Mouse (Mus musculus): ENCODE results near the gene Iffo2. TPM values are rescaled to one million over a fixed set of nuclear protein-coding genes. Genes with fewer than 3 reads are reported as not detected.

The Iffo2 gene
- total RNA-seq, 2 experiments from 2014 or later = 17.5 to 17.8 TPM

DNA sequence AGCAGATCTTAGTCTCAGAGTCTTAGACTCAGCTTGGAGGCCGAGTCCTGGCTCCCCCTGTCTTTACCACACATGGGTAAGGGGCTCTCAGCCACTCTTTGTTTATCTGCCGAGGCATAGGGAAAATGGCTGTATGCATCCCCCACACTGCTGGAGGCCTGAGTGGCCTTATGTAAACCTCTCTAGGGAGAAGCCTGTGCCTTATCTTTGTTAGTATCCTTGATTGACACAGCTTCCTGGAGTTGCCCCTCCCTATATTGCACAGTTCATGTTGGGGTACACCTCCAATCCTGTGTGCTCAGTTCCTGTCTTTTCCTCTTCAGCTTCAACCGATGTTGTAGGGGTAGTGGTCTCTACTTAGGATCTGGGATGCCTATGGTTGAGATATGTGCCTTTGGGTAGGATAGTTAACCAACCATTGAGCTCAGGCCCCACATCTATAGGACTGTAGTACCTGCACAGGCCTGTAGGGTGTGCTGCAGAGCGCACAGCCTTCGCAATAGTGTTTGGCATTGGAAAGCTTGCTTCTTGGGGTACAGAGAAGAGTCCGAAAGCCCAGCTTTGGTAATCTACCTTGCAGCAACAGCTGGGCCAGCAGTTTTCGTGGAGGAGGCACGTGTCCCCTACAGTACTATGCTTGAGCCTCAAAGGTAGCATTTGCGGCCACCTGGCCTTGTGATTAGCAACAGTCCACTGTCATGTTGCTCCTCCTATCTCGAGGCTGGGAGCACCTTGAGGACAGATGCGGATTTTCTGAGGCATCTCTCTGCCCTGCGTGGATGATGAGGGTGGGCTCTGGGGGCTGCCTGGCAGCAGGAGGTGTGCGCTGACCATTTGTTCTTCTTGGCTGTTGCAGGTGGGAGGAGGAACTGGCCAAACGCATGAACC lies 72.3 kb downstream of the Iffo2 start, which contains the start of gene Gm21969:
Gene Gm21969, plus strand, starts transcription at position 830 of the 888 bp plus-strand sequence.
- DNase-seq (ENCODE audit: low spot score in 2 of 2) = peak in 1 of 2 experiments; percentile 42

DNA sequence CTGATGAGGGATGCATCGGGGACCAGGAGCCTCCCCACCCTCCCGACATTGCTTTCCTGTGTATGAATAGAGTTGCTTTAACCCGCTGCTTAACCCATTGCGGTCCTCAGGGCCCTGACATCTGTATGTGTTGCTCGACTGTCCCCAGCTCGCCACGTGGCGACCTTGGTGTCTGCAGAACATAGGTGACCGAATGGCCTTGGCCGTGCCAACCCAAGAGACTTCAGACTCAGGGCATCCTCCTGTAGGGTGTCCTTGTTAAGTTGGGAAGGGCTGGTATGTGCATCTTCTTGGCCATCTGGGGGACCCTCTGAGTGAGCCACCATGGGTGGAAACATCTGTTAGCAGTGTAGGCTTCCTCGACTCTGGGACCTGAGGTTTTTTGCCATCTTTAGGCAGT lies 74.9 kb downstream of the Iffo2 start:
- no peak for DNase-seq (ENCODE audit: low spot score in 2 of 2)

DNA sequence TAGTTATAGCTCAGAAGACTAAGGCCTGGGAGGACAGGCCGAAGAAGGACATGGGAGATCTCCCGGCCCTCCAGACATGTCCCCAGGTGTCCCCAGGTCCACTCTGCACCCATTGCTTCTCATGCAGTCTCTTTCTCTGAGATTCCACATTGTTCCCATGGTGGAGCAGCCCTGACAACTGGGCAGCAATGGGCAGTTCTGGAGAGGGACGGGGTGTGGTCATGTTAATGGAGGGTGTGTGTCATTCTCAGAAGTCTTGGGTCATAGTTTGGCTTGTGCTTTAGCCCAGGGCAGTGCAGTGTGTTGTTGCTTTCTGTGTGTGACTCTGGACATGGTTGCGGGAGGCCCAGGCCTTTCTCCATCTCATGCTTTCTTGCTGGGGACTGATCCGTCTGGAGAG lies 76.4 kb downstream of the Iffo2 start:
- DNase-seq (ENCODE audit: low spot score in 2 of 2) = no peak

DNA sequence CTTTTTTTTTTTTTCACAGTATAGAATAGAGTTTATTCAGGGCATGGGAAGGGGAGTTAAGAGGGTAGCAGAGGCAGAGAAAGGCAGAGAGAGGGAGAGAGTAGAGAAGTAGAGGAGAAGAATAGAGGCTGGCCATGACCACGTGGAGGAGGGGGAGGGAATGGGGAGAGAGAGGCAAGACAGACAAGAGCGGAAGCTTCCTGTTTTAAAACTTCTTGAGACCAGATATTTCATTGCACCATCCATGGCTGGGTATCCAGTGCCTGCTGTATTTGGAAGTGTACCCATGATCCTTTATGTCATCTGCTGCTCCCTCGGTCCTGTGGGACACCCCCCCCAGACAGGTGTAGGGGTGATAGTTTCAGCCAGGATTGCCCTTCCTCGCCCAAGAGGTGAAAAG lies 78.6 kb downstream of the Iffo2 start:
- no peak for DNase-seq (ENCODE audit: low spot score in 2 of 2)

DNA sequence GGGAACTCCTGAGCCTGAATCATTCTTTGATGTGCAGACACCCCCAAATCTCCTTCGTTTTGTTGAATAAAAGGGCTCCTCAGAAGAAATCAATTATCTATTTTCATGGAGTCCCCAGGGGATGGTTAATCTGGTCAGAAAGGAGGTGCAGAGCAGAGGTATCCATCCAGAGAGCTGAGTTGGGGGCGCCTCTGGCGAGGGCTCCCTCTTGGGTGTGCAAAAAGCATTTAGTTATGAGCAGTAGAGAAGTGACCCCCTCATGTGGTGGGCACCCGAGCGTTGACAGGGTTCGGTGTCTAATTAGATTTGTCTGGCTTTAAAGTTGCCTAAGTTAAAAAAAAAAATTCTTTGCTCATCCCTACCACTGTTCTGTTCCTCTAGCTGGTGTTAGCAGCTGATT lies 80.6 kb downstream of the Iffo2 start:
- no peak for DNase-seq (ENCODE audit: low spot score in 2 of 2)

- peak; percentile 81 to 89 for DNase-seq (ENCODE audit: low spot score in 2 of 2)
Measured at GRCm38 (mm10) chr4:139611542-139611953, 81.2 kb downstream of the Iffo2 start.

GRCm38 (mm10) chr4:139614524-139615260 lies 84.3 kb downstream of the Iffo2 start:
- no peak for DNase-seq (ENCODE audit: low spot score in 2 of 2)

GRCm38 (mm10) chr4:139616276-139617000 lies 86.1 kb downstream of the Iffo2 start:
- DNase-seq (ENCODE audit: low spot score in 2 of 2) = no peak

DNA sequence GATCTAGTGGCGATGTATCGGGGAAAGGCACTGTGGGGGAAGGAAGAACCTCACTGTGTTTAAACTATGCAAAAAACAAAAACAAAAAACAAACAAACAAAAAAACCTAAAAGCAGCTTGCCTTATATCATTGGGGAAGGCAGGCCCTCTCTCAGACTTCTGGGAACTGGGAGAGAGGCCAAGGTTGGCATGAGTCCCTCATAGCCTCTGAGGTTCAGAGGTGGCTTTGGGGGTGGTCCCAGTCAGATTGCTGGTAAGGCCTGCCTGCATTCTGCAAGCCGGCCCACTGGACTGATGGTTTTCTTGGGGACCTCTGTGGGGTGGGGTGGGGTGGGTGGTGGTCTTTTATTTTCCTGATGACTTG lies 86.6 kb downstream of the Iffo2 start:
- DNase-seq (ENCODE audit: low spot score in 2 of 2) = no peak

DNA sequence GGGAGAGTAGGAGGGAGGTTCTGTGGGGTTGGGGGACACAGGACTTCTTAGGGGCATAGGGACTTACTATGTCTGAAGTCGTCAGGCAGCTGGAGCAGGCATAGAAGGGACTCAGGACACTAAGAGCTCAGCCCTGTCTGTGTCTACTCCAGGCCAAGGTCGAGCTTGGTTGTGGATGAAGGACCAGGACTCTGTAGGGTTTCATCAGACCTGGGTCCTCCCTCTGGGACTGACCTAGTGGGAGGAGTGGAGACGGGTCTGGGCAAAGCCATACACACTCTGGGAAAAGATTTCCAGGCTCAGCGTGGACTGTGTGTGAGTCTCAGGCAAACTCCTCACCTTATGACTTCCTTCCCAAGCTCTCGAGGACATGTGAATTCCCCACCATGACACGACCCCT lies 89.4 kb downstream of the Iffo2 start:
- no peak for DNase-seq (ENCODE audit: low spot score in 2 of 2)

GRCm38 (mm10) chr4:139622373-139623282 lies 92.3 kb downstream of the Iffo2 start, which contains the start of gene Aldh4a1:
Gene Aldh4a1, plus strand, starts transcription at chr4:139622866.
- peak; percentile 88 to 96 for DNase-seq (ENCODE audit: low spot score in 2 of 2)

DNA sequence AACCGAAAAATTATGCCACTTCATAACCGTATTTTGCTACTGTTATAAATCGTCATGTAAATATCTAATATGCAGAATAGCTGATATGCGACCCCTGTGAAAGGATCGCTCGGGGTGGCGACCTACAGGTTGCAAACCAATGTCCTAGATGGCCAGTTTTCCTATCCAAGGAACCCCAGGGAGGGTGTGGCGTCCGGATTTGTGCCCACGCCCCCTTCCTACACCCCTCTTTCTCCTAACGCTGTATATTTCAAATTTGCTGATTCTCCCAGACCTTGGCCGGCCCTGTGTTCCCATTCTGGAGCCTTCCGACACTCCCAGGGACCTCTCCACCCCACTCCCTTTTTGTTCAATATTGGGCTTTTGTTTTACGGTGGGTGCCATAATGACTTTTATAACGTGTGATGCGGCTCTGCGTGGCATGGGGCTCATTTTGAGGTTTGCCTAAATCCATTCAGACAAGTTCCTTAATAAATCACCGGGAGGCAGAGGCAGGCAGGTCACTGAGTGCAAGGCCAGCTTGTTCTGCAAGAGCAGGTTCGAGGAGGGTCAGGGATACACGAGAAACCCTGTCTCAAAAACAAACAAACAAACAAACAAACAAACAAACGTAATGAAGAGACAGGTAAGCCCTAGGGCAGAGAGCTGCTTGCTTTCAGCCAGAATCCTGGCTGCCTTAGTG lies 93.2 kb downstream of the Iffo2 start:
- no peak for DNase-seq (ENCODE audit: low spot score in 2 of 2)

- no peak for DNase-seq (ENCODE audit: low spot score in 2 of 2)
Measured at GRCm38 (mm10) chr4:139624116-139624489, 93.8 kb downstream of the Iffo2 start.

DNA sequence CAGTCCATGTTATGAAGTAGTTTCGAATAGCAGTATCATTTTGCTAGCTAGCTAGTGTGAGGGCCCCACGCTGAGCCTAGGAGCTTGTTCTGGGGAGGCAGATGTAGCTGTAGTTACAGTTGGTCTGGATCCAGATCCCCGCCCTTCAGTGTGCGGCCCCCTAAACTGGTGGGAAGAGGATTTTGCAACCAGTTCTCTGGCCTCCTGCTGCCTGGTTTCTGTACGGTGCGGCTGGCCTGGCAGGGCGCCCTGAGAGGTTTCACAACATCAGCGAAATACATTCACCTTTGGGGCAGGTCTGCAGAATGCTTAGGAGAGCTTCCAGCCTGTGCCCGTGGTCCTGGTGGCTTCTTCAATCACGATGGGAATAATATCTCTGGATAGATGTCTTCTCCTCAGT lies 94.4 kb downstream of the Iffo2 start:
- DNase-seq (ENCODE audit: low spot score in 2 of 2) = no peak

DNA sequence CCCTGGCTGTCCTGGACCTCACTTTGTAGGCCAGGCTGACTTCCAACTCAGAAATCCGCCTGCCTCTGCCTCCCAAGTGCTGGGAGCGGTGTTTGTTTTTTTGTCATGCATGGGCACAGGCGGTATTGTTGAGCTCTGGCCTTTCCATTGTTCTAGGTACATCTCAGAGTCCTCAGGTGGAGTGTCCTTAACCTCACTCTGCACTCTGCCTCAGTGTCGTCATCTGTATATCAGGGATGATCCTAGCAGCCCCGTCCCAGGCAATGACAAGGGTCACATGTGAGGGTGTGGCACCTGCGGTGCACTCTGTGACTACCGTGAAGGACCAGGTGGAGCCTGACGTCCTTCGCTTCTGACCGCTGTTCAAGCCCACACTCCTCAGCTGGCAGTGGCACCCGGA lies 97.0 kb downstream of the Iffo2 start:
- no peak for DNase-seq (ENCODE audit: low spot score in 2 of 2)

- no peak for DNase-seq (ENCODE audit: low spot score in 2 of 2)
Measured at GRCm38 (mm10) chr4:139630171-139630570, 99.8 kb downstream of the Iffo2 start.

GRCm38 (mm10) chr4:139631141-139631540 lies 100.8 kb downstream of the Iffo2 start:
- no peak for DNase-seq (ENCODE audit: low spot score in 2 of 2)

DNA sequence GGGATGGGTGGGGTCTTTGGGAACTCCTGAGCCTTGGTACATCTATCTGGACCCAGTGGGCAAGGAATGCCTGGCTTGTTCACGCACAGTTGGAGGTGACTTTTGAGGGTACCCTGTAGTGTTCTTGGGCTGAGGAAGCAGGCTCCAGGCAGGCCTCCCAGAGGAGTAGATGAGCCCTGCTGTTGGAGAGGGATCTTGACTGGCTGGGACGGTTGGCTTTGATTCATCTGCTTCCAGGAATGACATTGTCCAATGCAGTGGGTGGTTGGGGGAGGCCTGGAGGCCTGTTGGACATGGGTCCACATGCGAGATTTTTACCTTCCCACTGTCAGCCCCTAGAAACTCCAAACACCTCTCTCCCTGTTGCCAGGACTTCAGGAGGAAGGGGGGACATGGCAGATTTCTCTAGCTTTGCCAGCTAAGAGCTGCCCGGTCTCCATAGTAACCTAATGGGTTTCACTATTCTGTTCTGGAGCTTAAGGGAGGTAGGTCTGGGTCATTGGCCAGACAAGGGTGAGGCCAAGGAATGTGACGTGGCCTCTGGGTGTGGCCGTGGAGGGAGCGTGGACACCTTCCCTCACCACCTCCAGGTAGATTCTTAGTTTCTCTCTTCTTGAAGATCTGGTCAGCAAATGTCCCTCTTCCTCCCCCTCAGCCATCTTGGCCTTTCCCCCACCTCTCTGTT lies 101.4 kb downstream of the Iffo2 start:
- no peak for DNase-seq (ENCODE audit: low spot score in 2 of 2)

- no peak for DNase-seq (ENCODE audit: low spot score in 2 of 2)
Measured at GRCm38 (mm10) chr4:139632254-139632580, 101.9 kb downstream of the Iffo2 start.

GRCm38 (mm10) chr4:139636373-139636772 lies 106.0 kb downstream of the Iffo2 start:
- peak; percentile 67 for DNase-seq (ENCODE audit: low spot score in 2 of 2)

All from layer of hippocampus, postnatal 14 days (tissue).